ENCODE assay signal across 23 mouse cellular contexts in genomic region chr3:36618181-36618580, GRCm38 (mm10). TPM values are rescaled to one million over a fixed set of nuclear protein-coding genes. Genes with fewer than 3 reads are reported as not detected.
DNase-seq lines count a peak whose midpoint lies in the region; ATAC-seq and TF ChIP-seq lines count a peak whose summit lies in the region.
"Had no signal": no experiment of that assay in that cellular context is flagged by ENCODE, and none has a peak within 500 bp of the region (broad histone marks: within the 10 kb centered on the region; RNA-seq: fewer than 3 reads in every experiment).

No protein-coding gene starts in this region.

- TF ChIP-seq CTCF in liver, embryonic 14.5 days (IDR thresholded peaks at IDR 0.05; ENCODE audit: low read depth) = no peak

- H3K4me1 ChIP-seq in liver, embryonic 14.5 days (replicated peaks; ENCODE audit: control insufficient read depth in 2 of 2, insufficient read depth in 2 of 2, low read length in 1 of 2) = 0 out of 4 replicates have a peak, but pooled peaks cover 0 to 2% of the 10 kb centered on the region in 2 experiments
- H3K4me1 ChIP-seq in liver, embryonic 11.5 days (replicated peaks; ENCODE audit: control insufficient read depth, insufficient read depth, low read length) = no peaks in the 10 kb centered on the region
- H3K4me1 ChIP-seq: embryonic facial prominence, embryonic 15.5 days; heart, embryonic 10.5 days; lung, embryonic 15.5 days had no signal

- DNase-seq in liver, embryonic 14.5 days (ENCODE audit: low read depth in 3 of 3, low spot score in 3 of 3) = no peak
- DNase-seq in liver, embryonic 11.5 days (ENCODE audit: low spot score) = no peak
- peak; percentile 20 to 45 for DNase-seq in kidney, adult 8-10 months
- DNase-seq in kidney, postnatal 14 days = peak; percentile 38
- DNase-seq in yolk sac, embryonic 10.5 days (ENCODE audit: low spot score) = peak; percentile 66
- DNase-seq in right cerebral cortex, postnatal 10 days (ENCODE audit: low spot score in 2 of 2) = no peak
- DNase-seq: adrenal gland, postnatal 14 days; B cell, adult 2 months; cerebellum, adult 9-10 months; gastrocnemius, postnatal 10 days; lung, postnatal 36 days had no signal

- WGBS in liver, embryonic 14.5 days (ENCODE audit: insufficient replicate concordance) = 55% methylated on average over 7 of the region's 7 CpGs
- WGBS in liver, embryonic 11.5 days = 57% methylated on average over 7 of the region's 7 CpGs

- H3K27ac ChIP-seq in liver, embryonic 14.5 days = no peak overlapping the region
- no peak overlapping the region for H3K27ac ChIP-seq in liver, embryonic 11.5 days (ENCODE audit: low read depth, low read length)
- H3K27ac ChIP-seq: embryonic facial prominence, embryonic 15.5 days; forebrain, embryonic 15.5 days; heart, embryonic 10.5 days; hindbrain, embryonic 15.5 days; limb, embryonic 10.5 days; lung, embryonic 15.5 days; midbrain, embryonic 13.5 days had no signal

- no peak for ATAC-seq in liver, embryonic 14.5 days (ENCODE audit: insufficient read depth)
- no peak for ATAC-seq in liver, embryonic 11.5 days (replicated peaks; ENCODE audit: low FRiP score)
- ATAC-seq in cerebellum, adult (ENCODE audit: insufficient number of reproducible peaks, low FRiP score, low TSS enrichment) = no peak
- ATAC-seq: activated CD4-positive, CD25-positive, alpha-beta regulatory T cell, adult 4 months; forebrain, embryonic 15.5 days; midbrain, embryonic 13.5 days had no signal

- no peak for TF ChIP-seq EP300 in liver, embryonic 14.5 days (IDR thresholded peaks at IDR 0.05; ENCODE audit: low read depth)

- no peak overlapping the region for H3K4me3 ChIP-seq in liver, embryonic 14.5 days (ENCODE audit: insufficient read depth in 1 of 2, low read depth in 2 of 2, low read length in 2 of 2)
- no peak overlapping the region for H3K4me3 ChIP-seq in liver, embryonic 11.5 days (ENCODE audit: low read depth, low read length)
- H3K4me3 ChIP-seq: embryonic facial prominence, embryonic 15.5 days; forebrain, embryonic 15.5 days; heart, embryonic 10.5 days; hindbrain, embryonic 15.5 days; limb, embryonic 10.5 days; lung, embryonic 15.5 days; megakaryocyte, embryonic 14.5 days; midbrain, embryonic 13.5 days had no signal

- no peaks in the 10 kb centered on the region for H3K9me3 ChIP-seq in liver, embryonic 14.5 days (ENCODE audit: control insufficient read depth, low read length)
- no peaks in the 10 kb centered on the region for H3K9me3 ChIP-seq in liver, embryonic 11.5 days (ENCODE audit: control insufficient read depth, low read length)
- H3K9me3 ChIP-seq: embryonic facial prominence, embryonic 15.5 days; forebrain, embryonic 15.5 days; G1E; heart, embryonic 10.5 days; hindbrain, embryonic 15.5 days; limb, embryonic 10.5 days; lung, embryonic 15.5 days; megakaryocyte, embryonic 14.5 days; midbrain, embryonic 13.5 days had no signal

- no peak overlapping the region for H3K9ac ChIP-seq in liver, embryonic 14.5 days (replicated peaks)
- no peak overlapping the region for H3K9ac ChIP-seq in liver, embryonic 11.5 days (ENCODE audit: low read depth, low read length)
- H3K9ac ChIP-seq: embryonic facial prominence, embryonic 15.5 days; forebrain, embryonic 15.5 days; hindbrain, embryonic 15.5 days; lung, embryonic 15.5 days; midbrain, embryonic 13.5 days had no signal

- no peaks in the 10 kb centered on the region for H3K36me3 ChIP-seq in liver, embryonic 14.5 days (replicated peaks; ENCODE audit: control insufficient read depth, insufficient read depth, low read depth)
- no peaks in the 10 kb centered on the region for H3K36me3 ChIP-seq in liver, embryonic 11.5 days (ENCODE audit: control insufficient read depth, insufficient read depth, low read length)
- H3K36me3 ChIP-seq: embryonic facial prominence, embryonic 15.5 days; forebrain, embryonic 15.5 days; G1E; heart, embryonic 10.5 days; hindbrain, embryonic 15.5 days; limb, embryonic 10.5 days; lung, embryonic 15.5 days; midbrain, embryonic 13.5 days had no signal

- H3K27me3 ChIP-seq in liver, embryonic 14.5 days (ENCODE audit: control insufficient read depth, insufficient read depth, low read length) = no peaks in the 10 kb centered on the region
- H3K27me3 ChIP-seq in liver, embryonic 11.5 days (replicated peaks; ENCODE audit: control insufficient read depth, insufficient read depth, low read length) = no peaks in the 10 kb centered on the region
- H3K27me3 ChIP-seq: CH12.LX; embryonic facial prominence, embryonic 15.5 days; forebrain, embryonic 15.5 days; hindbrain, embryonic 15.5 days; lung, embryonic 15.5 days; midbrain, embryonic 13.5 days had no signal

- 0 out of 2 replicates have a peak overlapping the region, but pooled peaks have one; percentile 15 for H3K4me2 ChIP-seq in liver, embryonic 14.5 days (ENCODE audit: low read depth)
- H3K4me2 ChIP-seq in liver, embryonic 11.5 days = no peak overlapping the region
- H3K4me2 ChIP-seq: embryonic facial prominence, embryonic 15.5 days; forebrain, embryonic 15.5 days; hindbrain, embryonic 15.5 days; lung, embryonic 15.5 days; midbrain, embryonic 13.5 days had no signal

RNA-seq across cellular contexts. Expression of gene Bbs7, which starts 4.9 kb away (rescaled TPM):
- polyA plus RNA-seq in liver, embryonic 14.5 days (2012; rRNA removed) = 3.9 and 5.5 TPM in 2 replicates
- polyA plus RNA-seq in liver, embryonic 14.5 days (2014; fragmentation: Nextera tagmentation; extraction: Ambion mirVana) = 9.7 and 11.9 TPM in 2 replicates
- 9.9 and 11.7 TPM in 2 replicates for polyA plus RNA-seq in liver, embryonic 11.5 days (2014; fragmentation: Nextera tagmentation; extraction: Ambion mirVana)

RNA-seq across cellular contexts. Expression of gene Ccna2, which starts 46.2 kb away (rescaled TPM):
- polyA plus RNA-seq in liver, embryonic 14.5 days (2012; rRNA removed) = 107 and 155 TPM in 2 replicates
- polyA plus RNA-seq in liver, embryonic 14.5 days (2014; fragmentation: Nextera tagmentation; extraction: Ambion mirVana) = 295 and 336 TPM in 2 replicates
- polyA plus RNA-seq in liver, embryonic 11.5 days (2014; fragmentation: Nextera tagmentation; extraction: Ambion mirVana) = 299 and 337 TPM in 2 replicates

Comparison
In these comparisons a context has a peak if more than half of its experiments do, and no peak if none do; other contexts are left out.
1. DNase-seq: peak in kidney, adult 8-10 months (2 of 2), kidney, postnatal 14 days (single experiment) and yolk sac, embryonic 10.5 days (single experiment); none in liver, embryonic 14.5 days (0 of 3), liver, embryonic 11.5 days (single experiment) and right cerebral cortex, postnatal 10 days (0 of 2).